Mouse (Mus musculus) retina, postnatal 7 days (tissue): ENCODE measurements at regions not wholly inside any gene's neighbourhood (a gene's known extent, or its start where the extent isn't known, plus 50 kb on each side); places are given as distances from the start of the nearest gene placed in this dataset.

Experiments
- DNase-seq: peaks from one replicate; pipeline ENCODE4 v3.0.0-alpha.2; 2012; ENCODE audit warnings: low read depth, low spot score

- no peak for DNase-seq
Observed at GRCm38 (mm10) chr4:95389647-95390046, 167.7 kb upstream of the Fggy start.

GRCm38 (mm10) chr4:95390549-95390948 lies 166.8 kb upstream of the Fggy start:
- DNase-seq: no peak

- DNase-seq: no peak
Observed at GRCm38 (mm10) chr4:95395746-95396145, 161.6 kb upstream of the Fggy start.

DNA sequence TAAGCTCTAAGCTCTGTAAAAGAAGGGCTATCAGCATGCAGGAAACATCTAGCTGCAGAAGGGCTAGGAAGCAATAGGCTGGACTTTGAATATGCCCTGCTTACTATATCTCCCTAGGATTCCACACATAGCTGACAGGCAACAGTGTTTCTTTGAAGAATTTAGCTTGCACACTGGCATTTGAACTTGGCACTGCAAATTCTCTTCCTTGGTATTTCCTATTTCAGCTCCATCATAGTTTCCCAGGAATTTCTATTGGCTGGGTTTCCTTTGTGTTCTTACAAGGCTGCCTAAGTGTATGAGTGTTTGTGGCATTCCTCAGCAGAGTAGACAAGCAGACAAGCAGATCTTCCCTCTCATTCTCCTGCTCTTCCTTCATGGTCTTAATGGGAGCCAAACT lies 159.0 kb upstream of the Fggy start:
- no peak for DNase-seq

GRCm38 (mm10) chr4:95402273-95402672 lies 155.0 kb upstream of the Fggy start:
- DNase-seq: no peak

DNA sequence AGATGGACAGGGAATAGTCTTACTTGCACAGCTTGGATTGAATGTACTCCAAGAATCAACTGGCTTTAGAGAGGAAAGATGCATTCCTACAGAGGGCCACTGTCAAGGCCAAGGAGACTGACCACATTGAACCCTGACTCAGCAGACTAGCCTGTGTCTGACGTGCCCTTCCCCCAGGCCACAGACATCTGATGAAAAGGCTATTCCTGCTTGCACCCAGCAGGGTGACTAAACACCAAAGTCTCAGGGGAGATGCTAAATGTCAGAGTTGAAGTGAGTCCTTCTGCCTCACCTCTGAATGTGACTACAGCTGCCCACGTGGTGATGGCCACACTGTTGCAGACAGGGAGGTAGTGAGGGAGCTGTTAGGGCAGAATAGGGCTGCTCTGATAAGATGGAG lies 140.2 kb upstream of the Fggy start:
- no peak for DNase-seq

- DNase-seq: no peak
Observed at GRCm38 (mm10) chr4:95426563-95426962, 130.7 kb upstream of the Fggy start.

DNA sequence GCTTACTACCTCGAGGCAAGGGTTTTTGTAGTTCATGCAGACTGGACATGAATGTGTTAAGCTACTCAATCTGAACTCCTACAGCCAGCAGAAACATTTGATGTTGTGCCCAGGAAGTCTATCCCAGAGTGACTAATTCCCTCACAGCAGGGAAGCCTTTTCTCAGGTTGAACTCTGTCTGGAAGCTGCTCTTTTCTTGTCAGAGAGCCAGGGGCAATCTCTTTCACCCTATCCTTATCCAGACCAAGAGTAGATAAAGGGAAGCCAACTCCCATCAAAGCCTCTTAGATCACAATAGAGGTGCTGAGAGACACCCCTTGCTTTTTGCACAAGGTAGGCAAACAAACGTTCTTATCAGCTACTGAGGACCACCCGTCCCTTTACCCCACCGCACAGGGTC lies 122.8 kb upstream of the Fggy start:
- no peak for DNase-seq

DNA sequence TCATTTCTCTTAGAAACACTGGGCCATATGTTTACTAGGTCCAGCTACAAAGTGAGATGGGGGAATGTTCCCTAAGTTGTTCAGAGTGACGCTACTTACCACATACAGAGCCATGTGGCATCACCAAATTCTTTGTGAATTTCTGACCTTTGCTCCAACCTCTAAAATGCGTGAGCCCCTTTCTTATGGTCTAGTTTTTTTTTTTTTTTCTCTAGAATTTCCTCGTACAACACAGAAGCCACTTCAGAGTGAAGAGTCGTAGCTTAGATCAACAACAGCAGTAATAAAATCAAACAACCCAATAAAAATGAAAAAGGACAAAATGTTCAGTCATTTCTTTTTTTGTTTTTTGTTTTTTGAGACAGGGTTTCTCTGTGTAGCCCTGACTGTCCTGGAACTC lies 122.2 kb upstream of the Fggy start:
- DNase-seq: no peak

GRCm38 (mm10) chr4:95439834-95440233 lies 117.5 kb upstream of the Fggy start:
- DNase-seq: no peak

GRCm38 (mm10) chr4:95443854-95444811 lies 113.2 kb upstream of the Fggy start:
- DNase-seq: no peak

GRCm38 (mm10) chr4:95450286-95450685 lies 107.0 kb upstream of the Fggy start:
- DNase-seq: no peak

DNA sequence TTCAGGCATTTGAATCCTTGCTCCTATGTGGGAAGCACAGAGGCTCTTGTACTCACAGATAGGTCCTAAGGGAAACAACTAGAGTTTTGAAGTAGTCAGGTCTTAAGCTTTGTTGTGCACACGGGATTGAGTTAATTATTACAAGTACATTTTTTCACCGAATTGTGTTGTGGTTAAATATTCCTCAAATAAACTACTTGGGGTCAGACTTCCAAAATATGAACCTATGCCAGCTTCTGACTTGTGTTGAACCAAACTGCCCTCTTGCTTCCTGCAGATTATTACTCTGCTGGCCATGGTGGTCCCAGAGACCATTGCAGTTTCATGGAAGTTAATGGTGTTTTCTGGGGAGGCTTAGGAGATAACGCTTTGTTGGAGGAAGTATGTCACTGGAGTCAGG lies 105.5 kb upstream of the Fggy start:
- no peak for DNase-seq

- no peak for DNase-seq
Observed at GRCm38 (mm10) chr4:95456318-95456717, 101.0 kb upstream of the Fggy start.

DNA sequence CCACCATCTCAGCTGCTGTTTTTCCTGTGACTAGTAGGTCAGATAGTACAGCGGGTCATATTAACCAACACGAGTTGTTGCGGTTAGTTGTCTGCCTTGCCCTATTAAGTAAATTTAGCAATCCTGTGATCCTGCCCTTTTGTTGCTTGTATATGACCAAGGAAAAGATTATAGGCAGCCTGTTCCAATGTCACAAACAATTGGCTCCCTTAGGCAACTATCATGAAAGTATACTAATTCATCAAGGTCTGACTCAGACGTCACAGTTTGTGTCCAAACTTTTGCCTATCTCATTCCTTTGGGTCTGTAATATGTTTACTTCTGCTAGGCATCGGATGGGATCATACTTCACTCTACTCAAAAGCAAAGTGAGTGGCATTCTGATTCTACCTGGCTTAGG lies 100.4 kb upstream of the Fggy start:
- DNase-seq: no peak

GRCm38 (mm10) chr4:95462476-95462875 lies 94.8 kb upstream of the Fggy start:
- no peak for DNase-seq

DNA sequence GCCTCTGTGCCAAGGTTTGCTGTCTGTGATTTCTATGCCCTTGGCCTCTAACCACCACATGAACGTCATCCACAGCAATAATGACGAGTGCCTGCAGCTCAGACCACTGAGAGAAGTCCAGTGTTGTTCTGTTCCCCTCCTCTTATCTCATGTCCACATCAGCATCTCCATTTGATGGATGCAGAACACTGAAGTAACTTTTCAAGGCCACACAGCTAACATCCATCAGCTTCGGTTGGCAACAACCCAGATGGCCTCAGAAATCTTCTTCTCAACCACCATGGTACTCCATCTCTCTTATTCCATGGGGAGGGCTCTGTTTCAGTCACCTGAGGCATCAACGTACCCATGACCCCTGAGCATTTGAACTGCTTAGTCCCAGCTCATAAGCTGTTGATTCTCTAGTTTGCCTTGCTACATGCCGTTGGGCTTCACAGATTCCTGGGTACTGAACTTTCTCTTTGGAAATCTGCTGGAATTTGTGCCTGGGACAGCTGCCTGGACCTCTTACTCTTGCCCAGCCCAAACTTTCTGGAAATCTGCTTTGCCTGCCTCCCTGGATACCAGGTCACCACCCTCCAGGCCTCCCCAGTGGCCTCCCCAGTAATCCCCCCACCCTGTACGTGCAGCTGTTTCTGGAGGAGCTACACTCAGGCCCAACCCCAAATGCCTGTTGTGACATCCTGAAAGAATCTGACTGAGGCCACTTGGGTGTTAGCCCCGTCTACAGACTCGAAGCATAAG lies 94.1 kb upstream of the Fggy start:
- no peak for DNase-seq

DNA sequence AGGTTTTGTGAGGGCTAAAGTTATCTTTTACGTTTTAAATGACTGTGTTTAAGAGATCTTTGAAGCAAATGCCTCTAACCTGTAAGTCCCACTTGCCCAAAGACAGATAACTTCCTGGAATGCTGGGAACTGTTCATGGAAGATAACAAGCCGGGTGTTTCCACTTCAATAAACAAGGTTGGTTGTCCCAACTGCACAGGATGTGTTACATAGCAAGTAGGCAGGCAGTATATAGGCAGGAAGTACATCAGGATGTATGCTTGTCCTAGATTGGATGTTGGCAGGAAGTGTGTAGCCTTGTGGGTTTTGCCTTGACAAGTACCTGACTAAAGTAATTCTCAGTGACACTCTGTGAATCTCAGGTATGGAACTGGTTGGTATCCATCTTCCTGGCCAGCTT lies 90.7 kb upstream of the Fggy start:
- DNase-seq: no peak

GRCm38 (mm10) chr4:95467526-95467925 lies 89.8 kb upstream of the Fggy start:
- DNase-seq: no peak

GRCm38 (mm10) chr4:95474726-95475406 lies 82.4 kb upstream of the Fggy start:
- DNase-seq: no peak

DNA sequence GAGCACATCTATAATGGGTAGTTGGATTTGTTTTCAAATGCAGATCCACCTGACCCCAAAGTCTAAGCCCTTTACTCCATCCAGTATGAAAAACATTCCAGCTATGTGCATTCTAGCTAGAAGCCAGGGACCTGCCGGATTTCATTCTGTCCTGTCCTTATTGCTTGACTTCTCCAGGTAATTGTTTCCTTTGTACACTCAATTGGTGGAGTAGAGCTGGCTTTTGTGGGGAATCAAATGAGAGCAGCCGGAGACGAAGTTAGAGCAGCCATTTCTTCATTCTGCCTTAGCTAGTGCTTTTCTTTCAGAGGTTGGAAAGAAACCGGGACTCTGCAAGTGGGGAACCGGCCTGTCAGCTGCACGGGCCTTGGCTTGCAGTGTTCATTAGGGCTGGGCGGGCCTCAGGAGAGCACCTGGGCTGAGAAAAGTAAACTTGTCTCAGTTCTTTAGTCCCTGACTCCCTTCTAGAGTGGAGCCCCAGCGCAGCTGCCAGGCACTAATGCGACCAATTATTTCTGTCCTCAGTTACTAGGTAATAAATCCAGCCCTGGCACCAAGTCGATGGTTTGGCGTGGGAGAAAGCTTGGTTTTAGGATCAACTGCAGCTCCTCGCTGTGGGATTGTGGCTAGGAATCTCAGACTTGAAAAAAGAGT lies 81.1 kb upstream of the Fggy start:
- no peak for DNase-seq

GRCm38 (mm10) chr4:95483571-95483970 lies 73.7 kb upstream of the Fggy start:
- no peak for DNase-seq
